Mouse (Mus musculus) hindlimb bud, embryonic 11.5 days (tissue): ENCODE measurements around the gene Pard6a.

ENCODE experiments used
- DNase-seq: peaks from one replicate; pipeline ENCODE4 v3.0.0-alpha.2; 2012; ENCODE audit warnings: low read depth, low spot score; ENCODE audit errors: extremely low spot score

Pard6a gene

GRCm38 (mm10) chr8:105743301-105743700 is 42.4 kb downstream of the Pard6a start:
- DNase-seq = no peak

GRCm38 (mm10) chr8:105750606-105751005 is 49.7 kb downstream of the Pard6a start:
- no peak for DNase-seq
